Comparison of ENCODE assay signal across 18 mouse cellular contexts in the genomic region with DNA sequence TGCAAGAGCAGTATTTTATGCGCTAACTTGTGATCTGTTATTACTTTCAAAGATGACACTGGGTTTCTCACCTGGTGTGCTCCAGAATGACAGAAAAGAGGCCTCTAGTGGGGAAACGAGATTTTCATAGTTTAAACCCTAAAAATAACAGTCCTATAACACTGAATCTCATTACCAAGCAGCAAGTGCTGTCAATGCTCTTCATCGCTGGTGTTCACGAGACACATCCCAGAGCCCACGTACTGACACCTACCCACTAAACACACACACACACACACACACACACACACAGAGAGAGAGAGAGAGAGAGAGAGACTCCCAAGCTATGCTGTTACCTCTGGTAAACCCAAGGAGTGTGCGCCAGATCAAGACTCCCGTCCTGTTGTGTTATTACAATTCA.
DNase-seq lines count a peak whose midpoint lies in the region; ATAC-seq and TF ChIP-seq lines count a peak whose summit lies in the region.
"Had no signal": no experiment of that assay in that cellular context is flagged by ENCODE, and none has a peak within 500 bp of the region (broad histone marks: within the 10 kb centered on the region; RNA-seq: fewer than 3 reads in every experiment).

No protein-coding gene starts in this region.

- H3K9ac ChIP-seq in intestine, embryonic 16.5 days (ENCODE audit: low read depth, low read length), result no peak overlapping the region
- H3K9ac ChIP-seq: hindbrain, embryonic 15.5 days; limb, embryonic 12.5 days; liver, embryonic 14.5 days; neural tube, embryonic 13.5 days had no signal

- H3K9me3 ChIP-seq in intestine, embryonic 16.5 days (ENCODE audit: control insufficient read depth, low read length), result no peaks in the 10 kb centered on the region
- H3K9me3 ChIP-seq: hindbrain, embryonic 15.5 days; neural tube, embryonic 13.5 days had no signal

- ATAC-seq in frontal cortex, adult (ENCODE audit: low TSS enrichment), result peak; percentile 67
- ATAC-seq in intestine, embryonic 16.5 days, result no peak
- ATAC-seq: intestine, postnatal 0 days; lung, postnatal 0 days had no signal

- no peak overlapping the region for H3K4me3 ChIP-seq in intestine, embryonic 16.5 days (ENCODE audit: low read length)
- H3K4me3 ChIP-seq: hindbrain, embryonic 15.5 days; limb, embryonic 12.5 days; neural tube, embryonic 13.5 days had no signal

- H3K4me2 ChIP-seq in intestine, embryonic 16.5 days (ENCODE audit: low read depth, low read length), result no peak overlapping the region
- H3K4me2 ChIP-seq: heart, embryonic 11.5 days; hindbrain, embryonic 15.5 days; limb, embryonic 12.5 days; neural tube, embryonic 13.5 days had no signal

- no peaks in the 10 kb centered on the region for H3K36me3 ChIP-seq in intestine, embryonic 16.5 days (ENCODE audit: control insufficient read depth, insufficient read depth, low read length)
- H3K36me3 ChIP-seq: hindbrain, embryonic 15.5 days; limb, embryonic 12.5 days; neural tube, embryonic 13.5 days had no signal

- H3K27me3 ChIP-seq in intestine, embryonic 16.5 days (replicated peaks; ENCODE audit: control insufficient read depth, insufficient read depth, low read length), result no peaks in the 10 kb centered on the region
- H3K27me3 ChIP-seq: hindbrain, embryonic 15.5 days; limb, embryonic 12.5 days; neural tube, embryonic 13.5 days had no signal

- no peak for TF ChIP-seq CTCF in brain, embryonic 14.5 days (IDR thresholded peaks at IDR 0.05; ENCODE audit: borderline replicate concordance, extremely low read depth, insufficient read depth, insufficient read length)

- no peak for DNase-seq in frontal cortex, postnatal 25 days (ENCODE audit: low spot score in 2 of 2)
- DNase-seq in brain, embryonic 14.5 days (ENCODE audit: low read depth), result peak; percentile 54
- peak; percentile 31 to 75 for DNase-seq in frontal cortex, postnatal 36 days (ENCODE audit: low spot score in 2 of 2)
- peak; percentile 64 to 65 for DNase-seq in right cerebral cortex, adult 2 months (ENCODE audit: low spot score in 2 of 2)
- no peak for DNase-seq in ovary, postnatal 36 days (ENCODE audit: low spot score)
- no peak for DNase-seq in urinary bladder, adult 2 months (ENCODE audit: low spot score)
- DNase-seq: adrenal gland, postnatal 10 days; B cell, adult 2 months; cerebellum, adult 9-10 months had no signal

- H3K4me1 ChIP-seq in intestine, embryonic 16.5 days (ENCODE audit: control insufficient read depth, insufficient read depth, low read length), result no peaks in the 10 kb centered on the region

- no peak for TF ChIP-seq POLR2A in brain, embryonic 14.5 days (IDR thresholded peaks at IDR 0.05; ENCODE audit: borderline replicate concordance, extremely low read depth, insufficient read depth, insufficient read length, poor library complexity, severe bottlenecking)

- WGBS in intestine, embryonic 16.5 days, result 66% methylated on average over 7 of the region's 7 CpGs

- no peak overlapping the region for H3K27ac ChIP-seq in intestine, embryonic 16.5 days (ENCODE audit: low read length)
- H3K27ac ChIP-seq: hindbrain, embryonic 15.5 days; limb, embryonic 12.5 days; liver, embryonic 14.5 days; neural tube, embryonic 13.5 days had no signal

Comparison
In these comparisons a context has a peak if more than half of its experiments do, and no peak if none do; other contexts are left out.
1. DNase-seq: peak in brain, embryonic 14.5 days (single experiment), frontal cortex, postnatal 36 days (2 of 2) and right cerebral cortex, adult 2 months (2 of 2); none in frontal cortex, postnatal 25 days (0 of 2), ovary, postnatal 36 days (single experiment) and urinary bladder, adult 2 months (single experiment).